Mouse (Mus musculus): ENCODE measurements around the gene Npb. TPM values are rescaled to one million over a fixed set of nuclear protein-coding genes. Genes with fewer than 3 reads are reported as not detected.

The Npb gene
- polyA plus RNA-seq, 1 experiment from 2014 or later = 0.78 TPM

Small RNA genes lying within 50 kb of the gene (microRNA-seq; reads per million reads assigned to microRNA genes)
- gene Mir6936 = 2.1 reads per million

Other genes with a start within 250 kb of the Npb start
- 0.42 and 0.81 TPM in 2 replicates for gene Fscn2, start 246.9 kb upstream of the Npb start, polyA plus RNA-seq (2014; fragmentation: Nextera tagmentation; extraction: Ambion mirVana)
- gene Faap100, start 229.7 kb upstream of the Npb start, polyA plus RNA-seq (2014; fragmentation: Nextera tagmentation; extraction: Ambion mirVana) = 34.5 and 39.5 TPM in 2 replicates
- gene Nploc4, start 170.8 kb upstream of the Npb start, polyA plus RNA-seq (2014; fragmentation: Nextera tagmentation; extraction: Ambion mirVana) = 44.7 and 51.0 TPM in 2 replicates
- not detected in 2 replicates for gene Tspan10, start 165.8 kb upstream of the Npb start, polyA plus RNA-seq (2014; fragmentation: Nextera tagmentation; extraction: Ambion mirVana)
- 0.65 TPM in 1 of 2 replicates, not detected in the other for gene Pde6g, start 155.0 kb upstream of the Npb start, polyA plus RNA-seq (2014; fragmentation: Nextera tagmentation; extraction: Ambion mirVana)
- 12.0 and 14.4 TPM in 2 replicates for gene Oxld1, start 150.4 kb upstream of the Npb start, polyA plus RNA-seq (2014; fragmentation: Nextera tagmentation; extraction: Ambion mirVana)
- 26.4 and 29.0 TPM in 2 replicates for gene Ccdc137, start 150.4 kb upstream of the Npb start, polyA plus RNA-seq (2014; fragmentation: Nextera tagmentation; extraction: Ambion mirVana)
- 61.2 and 65.7 TPM in 2 replicates for gene Arl16, start 140.9 kb upstream of the Npb start, polyA plus RNA-seq (2014; fragmentation: Nextera tagmentation; extraction: Ambion mirVana)
- 142 and 145 TPM in 2 replicates for gene Mrpl12, start 123.9 kb upstream of the Npb start, polyA plus RNA-seq (2014; fragmentation: Nextera tagmentation; extraction: Ambion mirVana)
- 41.4 and 49.5 TPM in 2 replicates for gene Slc25a10, start 116.6 kb upstream of the Npb start, polyA plus RNA-seq (2014; fragmentation: Nextera tagmentation; extraction: Ambion mirVana)
- 0.19 and 0.24 TPM in 2 replicates for gene Gcgr, start 77.8 kb upstream of the Npb start, polyA plus RNA-seq (2014; fragmentation: Nextera tagmentation; extraction: Ambion mirVana)
- 244 and 251 TPM in 2 replicates for gene Mcrip1, start 58.8 kb upstream of the Npb start, polyA plus RNA-seq (2014; fragmentation: Nextera tagmentation; extraction: Ambion mirVana)
- gene Ppp1r27, start 57.3 kb upstream of the Npb start, polyA plus RNA-seq (2014; fragmentation: Nextera tagmentation; extraction: Ambion mirVana) = not detected in 2 replicates
- gene P4hb, start 35.2 kb upstream of the Npb start, polyA plus RNA-seq (2014; fragmentation: Nextera tagmentation; extraction: Ambion mirVana) = 562 and 566 TPM in 2 replicates
- 686 and 719 TPM in 2 replicates for gene Arhgdia, start 26.9 kb upstream of the Npb start, polyA plus RNA-seq (2014; fragmentation: Nextera tagmentation; extraction: Ambion mirVana)
- 669 and 698 TPM in 2 replicates for gene Alyref, start 10.1 kb upstream of the Npb start, polyA plus RNA-seq (2014; fragmentation: Nextera tagmentation; extraction: Ambion mirVana)
- gene Anapc11, start 10.1 kb upstream of the Npb start, polyA plus RNA-seq (2014; fragmentation: Nextera tagmentation; extraction: Ambion mirVana) = 198 and 199 TPM in 2 replicates
- gene Pcyt2, start 9.5 kb downstream of the Npb start, polyA plus RNA-seq (2014; fragmentation: Nextera tagmentation; extraction: Ambion mirVana) = 109 and 118 TPM in 2 replicates
- gene Sirt7, start 16.8 kb downstream of the Npb start, polyA plus RNA-seq (2014; fragmentation: Nextera tagmentation; extraction: Ambion mirVana) = 37.2 and 39.0 TPM in 2 replicates
- gene Mafg, start 25.1 kb downstream of the Npb start, polyA plus RNA-seq (2014; fragmentation: Nextera tagmentation; extraction: Ambion mirVana) = 26.5 and 27.5 TPM in 2 replicates
- gene Pycr1, start 35.3 kb downstream of the Npb start, polyA plus RNA-seq (2014; fragmentation: Nextera tagmentation; extraction: Ambion mirVana) = 31.8 and 33.8 TPM in 2 replicates
- 0.89 TPM in 1 of 2 replicates, not detected in the other for gene Myadml2, start 39.7 kb downstream of the Npb start, polyA plus RNA-seq (2014; fragmentation: Nextera tagmentation; extraction: Ambion mirVana)
- 2.6 and 3.0 TPM in 2 replicates for gene Notum, start 52.7 kb downstream of the Npb start, polyA plus RNA-seq (2014; fragmentation: Nextera tagmentation; extraction: Ambion mirVana)
- gene Aspscr1, start 64.5 kb downstream of the Npb start, polyA plus RNA-seq (2014; fragmentation: Nextera tagmentation; extraction: Ambion mirVana) = 124 and 136 TPM in 2 replicates
- 112 and 115 TPM in 2 replicates for gene Cenpx, start 105.3 kb downstream of the Npb start, polyA plus RNA-seq (2014; fragmentation: Nextera tagmentation; extraction: Ambion mirVana)
- 39.7 and 44.7 TPM in 2 replicates for gene Lrrc45, start 105.4 kb downstream of the Npb start, polyA plus RNA-seq (2014; fragmentation: Nextera tagmentation; extraction: Ambion mirVana)
- 12.1 and 13.9 TPM in 2 replicates for gene Rac3, start 113.0 kb downstream of the Npb start, polyA plus RNA-seq (2014; fragmentation: Nextera tagmentation; extraction: Ambion mirVana)
- 14.9 and 16.5 TPM in 2 replicates for gene Dcxr, start 118.8 kb downstream of the Npb start, polyA plus RNA-seq (2014; fragmentation: Nextera tagmentation; extraction: Ambion mirVana)
- 1.8 and 2.0 TPM in 2 replicates for gene Cbr2, start 123.6 kb downstream of the Npb start, polyA plus RNA-seq (2014; fragmentation: Nextera tagmentation; extraction: Ambion mirVana)
- 7.7 and 8.6 TPM in 2 replicates for gene Hmga1b, start 154.3 kb downstream of the Npb start, polyA plus RNA-seq (2014; fragmentation: Nextera tagmentation; extraction: Ambion mirVana)
- gene Rfng, start 175.7 kb downstream of the Npb start, polyA plus RNA-seq (2014; fragmentation: Nextera tagmentation; extraction: Ambion mirVana) = 36.7 and 40.5 TPM in 2 replicates
- 286 and 291 TPM in 2 replicates for gene Gps1, start 175.8 kb downstream of the Npb start, polyA plus RNA-seq (2014; fragmentation: Nextera tagmentation; extraction: Ambion mirVana)
- 83.4 and 84.7 TPM in 2 replicates for gene Dus1l, start 187.9 kb downstream of the Npb start, polyA plus RNA-seq (2014; fragmentation: Nextera tagmentation; extraction: Ambion mirVana)
- gene Fasn, start 216.1 kb downstream of the Npb start, polyA plus RNA-seq (2014; fragmentation: Nextera tagmentation; extraction: Ambion mirVana) = 108 and 125 TPM in 2 replicates